Mouse (Mus musculus): Measurements from ENCODE around the gene Slc34a1. TPM values are rescaled to one million over a fixed set of nuclear protein-coding genes. Genes with fewer than 3 reads are reported as not detected.
A peak's percentile ranks its signal among the peaks of the same experiment; 100 is the strongest.
"Not testable (repeated sequence)": the region's sequence is repeated elsewhere in the genome, so short reads cannot be mapped to it uniquely, and the experiment has no call there.

Slc34a1 gene
- polyA plus RNA-seq, 1 experiment from 2014 or later: not detected

- H3K36me3 ChIP-seq (ENCODE audit: control insufficient read depth, insufficient read depth, low read length): no peaks in the 10 kb centered on the region
- ATAC-seq (replicated peaks; ENCODE audit: low FRiP score, low TSS enrichment, low read depth) (peak; percentile 47), DNase-seq (ENCODE audit: low spot score) (peak; percentile 78)
- peaks cover 45% of the 10 kb centered on the region for H3K27me3 ChIP-seq (replicated peaks; ENCODE audit: control insufficient read depth, insufficient read depth, low read length)
- no peak overlapping the region for H3K9ac ChIP-seq (ENCODE audit: low read length)
- no peak overlapping the region for H3K27ac ChIP-seq (ENCODE audit: low read depth)
- H3K4me1 ChIP-seq (replicated peaks; ENCODE audit: control insufficient read depth, insufficient read depth, low read length): 0 out of 2 replicates have a peak, but pooled peaks cover 2% of the 10 kb centered on the region
- peak overlapping the region; percentile 2 for H3K4me3 ChIP-seq (ENCODE audit: low read depth, low read length)
- WGBS: 13% methylated on average over 35 of the region's 35 CpGs
- peak overlapping the region; percentile 33 for H3K4me2 ChIP-seq (ENCODE audit: low read length)
- no peaks in the 10 kb centered on the region for H3K9me3 ChIP-seq (ENCODE audit: control insufficient read depth, low read length)
Measured at GRCm38 (mm10) chr13:55420933-55421800, 23.2 kb downstream of the Slc34a1 start.

DNA sequence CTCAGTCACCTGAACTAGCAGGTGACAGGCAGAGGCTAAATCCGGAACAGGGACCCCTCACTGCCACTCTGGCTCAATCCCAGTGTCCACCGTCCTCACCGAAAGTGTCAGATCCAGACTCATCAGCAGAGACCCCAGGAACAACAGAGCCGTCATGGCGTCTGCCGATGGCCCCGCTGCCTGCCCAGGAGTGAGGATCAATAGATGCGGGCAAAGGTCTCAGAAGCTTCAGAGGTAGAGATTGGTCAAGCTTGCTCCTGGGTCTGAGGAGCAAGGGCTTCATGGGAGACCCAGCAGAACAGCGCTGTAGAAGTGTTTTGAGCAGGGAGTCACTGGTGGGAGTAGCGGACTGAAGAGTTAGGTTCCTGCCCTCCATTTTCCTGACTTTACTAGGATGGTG, 28.6 kb downstream of the Slc34a1 start, which contains the start of gene F12:
Gene F12, minus strand, starts transcription at position 181 of the 400 bp plus-strand sequence.
- Histone ChIP-seq H3K4me1 (replicated peaks; ENCODE audit: control insufficient read depth, insufficient read depth, low read length) (no peaks in the 10 kb centered on the region), H3K4me2 (ENCODE audit: low read length) (no peak within 1 kb of the TSS), H3K36me3 (ENCODE audit: control insufficient read depth, insufficient read depth, low read length) (no peaks in the 10 kb centered on the region), H3K9me3 (ENCODE audit: control insufficient read depth, low read length) (no peaks in the 10 kb centered on the region), H3K9ac (ENCODE audit: low read length) (no peak within 1 kb of the TSS), H3K4me3 (ENCODE audit: low read depth, low read length) (no peak within 1 kb of the TSS), H3K27me3 (replicated peaks; ENCODE audit: control insufficient read depth, insufficient read depth, low read length) (peaks cover 7% of the 10 kb centered on the region), H3K27ac (ENCODE audit: low read depth) (no peak within 1 kb of the TSS)
- WGBS: 87% methylated on average over 10 of the region's 10 CpGs
- ATAC-seq (replicated peaks; ENCODE audit: low FRiP score, low TSS enrichment, low read depth): no peak
- no peak for DNase-seq (ENCODE audit: low spot score)

- H3K27ac ChIP-seq (ENCODE audit: low read depth): no peak overlapping the region
- 61% methylated on average over 12 of the region's 12 CpGs for WGBS
- no peak overlapping the region for H3K9ac ChIP-seq (ENCODE audit: low read length)
- H3K36me3 ChIP-seq (ENCODE audit: control insufficient read depth, insufficient read depth, low read length): no peaks in the 10 kb centered on the region
- H3K9me3 ChIP-seq (ENCODE audit: control insufficient read depth, low read length): peaks cover 4% of the 10 kb centered on the region; the same call in 1 of the 2 replicates
- H3K4me1 ChIP-seq (replicated peaks; ENCODE audit: control insufficient read depth, insufficient read depth, low read length): no peaks in the 10 kb centered on the region
- ATAC-seq (replicated peaks; ENCODE audit: low FRiP score, low TSS enrichment, low read depth) (no peak), DNase-seq (ENCODE audit: low spot score) (no peak)
- H3K4me3 ChIP-seq (ENCODE audit: low read depth, low read length): no peak overlapping the region
- no peak overlapping the region for H3K4me2 ChIP-seq (ENCODE audit: low read length)
- H3K27me3 ChIP-seq (replicated peaks; ENCODE audit: control insufficient read depth, insufficient read depth, low read length): no peaks in the 10 kb centered on the region
Measured at GRCm38 (mm10) chr13:55429226-55429888, 31.4 kb downstream of the Slc34a1 start.

DNA sequence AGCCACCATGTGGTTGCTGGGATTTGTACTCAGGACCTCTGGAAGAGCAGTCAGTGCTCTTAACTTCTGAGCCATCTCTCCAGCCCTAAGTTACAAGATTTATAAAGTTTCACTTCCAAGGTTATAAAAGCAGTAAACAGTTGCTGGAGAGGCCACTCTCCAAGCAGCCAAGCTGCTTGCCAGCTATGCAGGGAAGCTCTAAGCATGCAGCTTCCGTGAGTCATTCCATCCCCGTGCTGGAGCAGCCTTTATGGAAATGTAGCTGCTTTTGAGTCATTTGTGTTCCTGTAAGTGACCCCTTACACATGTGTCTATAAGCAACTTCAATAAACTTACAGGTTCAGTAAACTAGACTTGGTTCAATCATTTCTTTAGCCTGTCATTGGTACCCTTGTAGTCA, 32.6 kb downstream of the Slc34a1 start:
- Histone ChIP-seq H3K4me3 (ENCODE audit: low read depth, low read length) (no peak overlapping the region), H3K4me2 (ENCODE audit: low read length) (no peak overlapping the region), H3K9me3 (ENCODE audit: control insufficient read depth, low read length) (peaks cover 4% of the 10 kb centered on the region; the same call in 1 of the 2 replicates), H3K27me3 (replicated peaks; ENCODE audit: control insufficient read depth, insufficient read depth, low read length) (no peaks in the 10 kb centered on the region), H3K9ac (ENCODE audit: low read length) (no peak overlapping the region), H3K27ac (ENCODE audit: low read depth) (no peak overlapping the region), H3K4me1 (replicated peaks; ENCODE audit: control insufficient read depth, insufficient read depth, low read length) (no peaks in the 10 kb centered on the region), H3K36me3 (ENCODE audit: control insufficient read depth, insufficient read depth, low read length) (no peaks in the 10 kb centered on the region)
- DNase-seq (ENCODE audit: low spot score): no peak
- WGBS: 76% methylated on average over 2 of the region's 2 CpGs
- no peak for ATAC-seq (replicated peaks; ENCODE audit: low FRiP score, low TSS enrichment, low read depth)

GRCm38 (mm10) chr13:55431889-55432685, 34.1 kb downstream of the Slc34a1 start:
- ATAC-seq (replicated peaks; ENCODE audit: low FRiP score, low TSS enrichment, low read depth): no peak
- Histone ChIP-seq H3K36me3 (ENCODE audit: control insufficient read depth, insufficient read depth, low read length) (no peaks in the 10 kb centered on the region), H3K4me1 (replicated peaks; ENCODE audit: control insufficient read depth, insufficient read depth, low read length) (no peaks in the 10 kb centered on the region), H3K27me3 (replicated peaks; ENCODE audit: control insufficient read depth, insufficient read depth, low read length) (no peaks in the 10 kb centered on the region), H3K4me3 (ENCODE audit: low read depth, low read length) (no peak overlapping the region), H3K9ac (ENCODE audit: low read length) (no peak overlapping the region), H3K27ac (ENCODE audit: low read depth) (no peak overlapping the region), H3K4me2 (ENCODE audit: low read length) (no peak overlapping the region), H3K9me3 (ENCODE audit: control insufficient read depth, low read length) (peaks cover 4% of the 10 kb centered on the region; the same call in 1 of the 2 replicates)
- no peak for DNase-seq (ENCODE audit: low spot score)
- WGBS: 66% methylated on average over 10 of the region's 10 CpGs

GRCm38 (mm10) chr13:55437111-55437629, 39.2 kb downstream of the Slc34a1 start:
- H3K4me2 ChIP-seq (ENCODE audit: low read length); H3K36me3 ChIP-seq (ENCODE audit: control insufficient read depth, insufficient read depth, low read length); DNase-seq (ENCODE audit: low spot score); H3K4me1 ChIP-seq (replicated peaks; ENCODE audit: control insufficient read depth, insufficient read depth, low read length); H3K9ac ChIP-seq (ENCODE audit: low read length); H3K4me3 ChIP-seq (ENCODE audit: low read depth, low read length); ATAC-seq (replicated peaks; ENCODE audit: low FRiP score, low TSS enrichment, low read depth); H3K27me3 ChIP-seq (replicated peaks; ENCODE audit: control insufficient read depth, insufficient read depth, low read length); H3K9me3 ChIP-seq (ENCODE audit: control insufficient read depth, low read length); H3K27ac ChIP-seq (ENCODE audit: low read depth): not testable (repeated sequence)
- WGBS: 94% methylated on average over 15 of the region's 15 CpGs

GRCm38 (mm10) chr13:55443799-55444285, 45.9 kb downstream of the Slc34a1 start:
- no peak for DNase-seq (ENCODE audit: low spot score)
- Histone ChIP-seq H3K27me3 (replicated peaks; ENCODE audit: control insufficient read depth, insufficient read depth, low read length) (no peaks in the 10 kb centered on the region), H3K9ac (ENCODE audit: low read length) (peak overlapping the region; percentile 55), H3K36me3 (ENCODE audit: control insufficient read depth, insufficient read depth, low read length) (peaks cover 3% of the 10 kb centered on the region; the same call in 1 of the 2 replicates), H3K27ac (ENCODE audit: low read depth) (peak overlapping the region; percentile 95), H3K9me3 (ENCODE audit: control insufficient read depth, low read length) (no peaks in the 10 kb centered on the region), H3K4me2 (ENCODE audit: low read length) (peak overlapping the region; percentile 61), H3K4me3 (ENCODE audit: low read depth, low read length) (peak overlapping the region; percentile 87), H3K4me1 (replicated peaks; ENCODE audit: control insufficient read depth, insufficient read depth, low read length) (peaks cover 26% of the 10 kb centered on the region)
- no peak for ATAC-seq (replicated peaks; ENCODE audit: low FRiP score, low TSS enrichment, low read depth)
- 30% methylated on average over 9 of the region's 9 CpGs for WGBS

Data from intestine, embryonic 14.5 days (tissue).